Mouse (Mus musculus): ENCODE data around the gene Lrrc8b. TPM values are rescaled to one million over a fixed set of nuclear protein-coding genes. Genes with fewer than 3 reads are reported as not detected.
A peak's percentile ranks its signal among the peaks of the same experiment; 100 is the strongest.

Lrrc8b gene
- 2.2 and 2.5 TPM in 2 replicates for total RNA-seq (2017)

DNA sequence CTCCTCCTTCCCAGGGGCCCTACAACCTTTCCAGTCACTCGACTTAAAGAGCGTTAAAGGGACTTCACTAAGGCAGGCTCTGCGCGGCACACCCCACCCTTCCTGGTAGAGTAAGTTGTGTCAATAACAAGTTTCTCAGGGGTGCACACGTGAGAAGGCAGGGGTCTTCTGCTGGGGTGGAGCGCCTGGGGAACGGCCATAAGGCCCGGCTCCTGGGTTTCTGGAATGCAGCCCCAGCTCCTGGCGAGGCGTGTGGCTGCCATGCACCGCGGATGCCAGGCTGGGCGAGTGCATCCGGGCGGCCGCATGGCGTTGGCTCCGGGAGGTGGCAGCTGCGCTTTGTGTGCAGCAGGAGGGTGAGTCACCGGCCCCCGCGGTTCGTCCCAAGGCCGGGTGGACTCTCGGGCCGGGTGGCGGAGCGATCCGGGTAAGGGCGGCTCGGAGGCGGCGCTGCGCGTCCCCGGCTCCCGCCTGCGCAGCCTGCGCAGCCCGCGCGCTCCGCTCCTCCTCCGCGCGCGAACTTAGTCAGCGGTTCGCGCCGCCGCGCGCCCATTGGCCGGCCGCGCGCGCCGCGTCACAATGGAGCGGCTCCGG lies at the start of gene Lrrc8b:
Gene Lrrc8b, plus strand, starts transcription at position 578 of the 594 bp plus-strand sequence.
- peak; percentile 68 for ATAC-seq (ENCODE audit: extremely low read depth, insufficient number of reproducible peaks, low FRiP score, poor library complexity, severe bottlenecking)

DNA sequence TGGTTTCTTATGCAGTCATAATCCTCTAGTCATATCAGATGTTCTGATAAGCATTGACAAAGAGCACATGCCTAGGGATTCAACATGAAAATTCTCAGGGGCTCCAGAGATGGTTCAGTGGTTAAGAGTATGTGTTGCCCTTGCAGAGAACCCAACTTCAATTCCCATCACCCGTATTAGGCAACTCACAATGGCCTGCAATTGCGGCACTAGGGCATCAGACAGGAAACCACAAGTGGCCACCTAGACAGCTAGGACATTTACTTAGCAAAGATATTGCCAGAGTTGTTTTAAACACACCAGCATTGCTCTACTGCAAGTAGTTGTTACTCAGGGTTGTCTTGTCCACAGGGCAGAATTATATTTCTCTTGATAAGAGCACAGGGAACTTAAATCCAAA lies 34.1 kb upstream of the Lrrc8b start:
- no peak for ATAC-seq (ENCODE audit: extremely low read depth, insufficient number of reproducible peaks, low FRiP score, poor library complexity, severe bottlenecking)

DNA sequence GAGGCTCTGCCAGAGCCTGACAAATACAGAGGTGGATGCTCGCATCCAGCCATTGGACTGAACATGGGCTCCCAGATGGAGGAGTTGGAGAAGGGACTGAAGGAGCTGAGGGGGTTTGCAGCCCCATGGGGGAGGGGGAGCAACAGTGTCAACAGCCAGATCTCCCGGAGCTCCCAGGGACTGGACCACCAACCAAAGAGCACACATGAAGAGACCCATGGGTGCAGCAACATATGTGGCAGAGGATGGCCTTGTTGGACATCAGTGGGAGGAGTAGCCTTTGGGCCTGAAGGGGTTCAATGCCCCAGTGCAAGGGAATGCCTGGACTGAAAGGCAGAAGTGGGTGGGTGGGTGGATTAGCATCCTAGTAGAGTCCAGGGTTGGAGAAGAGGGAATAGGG lies 25.2 kb upstream of the Lrrc8b start:
- no peak for ATAC-seq (ENCODE audit: extremely low read depth, insufficient number of reproducible peaks, low FRiP score, poor library complexity, severe bottlenecking)

- ATAC-seq (ENCODE audit: extremely low read depth, insufficient number of reproducible peaks, low FRiP score, poor library complexity, severe bottlenecking): no peak
These were observed 21.8 kb upstream of the Lrrc8b start for GRCm38 (mm10) chr5:105393731-105394130.

DNA sequence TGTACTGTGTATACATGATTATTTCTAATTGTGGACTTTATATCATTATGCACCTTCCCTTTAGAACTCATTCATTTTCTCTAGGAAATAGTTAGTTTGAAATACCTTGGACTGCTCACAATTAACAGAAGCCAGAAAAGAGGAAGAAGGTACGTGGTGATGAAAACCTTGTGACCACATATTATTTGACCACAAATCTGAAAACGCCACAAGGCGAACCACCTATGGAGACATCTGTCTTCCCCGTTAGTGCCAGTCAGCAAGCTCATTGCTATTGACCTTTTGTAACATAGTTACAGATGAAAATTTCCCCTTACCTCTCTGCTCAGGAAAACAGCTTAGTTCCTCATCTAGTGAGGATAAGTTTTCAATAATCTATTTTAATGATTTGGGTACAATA lies 20.4 kb upstream of the Lrrc8b start:
- ATAC-seq (ENCODE audit: extremely low read depth, insufficient number of reproducible peaks, low FRiP score, poor library complexity, severe bottlenecking): no peak

GRCm38 (mm10) chr5:105398966-105399365 lies 16.6 kb upstream of the Lrrc8b start:
- no peak for ATAC-seq (ENCODE audit: extremely low read depth, insufficient number of reproducible peaks, low FRiP score, poor library complexity, severe bottlenecking)

- peak; percentile 34 for ATAC-seq (ENCODE audit: extremely low read depth, insufficient number of reproducible peaks, low FRiP score, poor library complexity, severe bottlenecking)
These were observed 15.7 kb upstream of the Lrrc8b start for GRCm38 (mm10) chr5:105399631-105400423.

DNA sequence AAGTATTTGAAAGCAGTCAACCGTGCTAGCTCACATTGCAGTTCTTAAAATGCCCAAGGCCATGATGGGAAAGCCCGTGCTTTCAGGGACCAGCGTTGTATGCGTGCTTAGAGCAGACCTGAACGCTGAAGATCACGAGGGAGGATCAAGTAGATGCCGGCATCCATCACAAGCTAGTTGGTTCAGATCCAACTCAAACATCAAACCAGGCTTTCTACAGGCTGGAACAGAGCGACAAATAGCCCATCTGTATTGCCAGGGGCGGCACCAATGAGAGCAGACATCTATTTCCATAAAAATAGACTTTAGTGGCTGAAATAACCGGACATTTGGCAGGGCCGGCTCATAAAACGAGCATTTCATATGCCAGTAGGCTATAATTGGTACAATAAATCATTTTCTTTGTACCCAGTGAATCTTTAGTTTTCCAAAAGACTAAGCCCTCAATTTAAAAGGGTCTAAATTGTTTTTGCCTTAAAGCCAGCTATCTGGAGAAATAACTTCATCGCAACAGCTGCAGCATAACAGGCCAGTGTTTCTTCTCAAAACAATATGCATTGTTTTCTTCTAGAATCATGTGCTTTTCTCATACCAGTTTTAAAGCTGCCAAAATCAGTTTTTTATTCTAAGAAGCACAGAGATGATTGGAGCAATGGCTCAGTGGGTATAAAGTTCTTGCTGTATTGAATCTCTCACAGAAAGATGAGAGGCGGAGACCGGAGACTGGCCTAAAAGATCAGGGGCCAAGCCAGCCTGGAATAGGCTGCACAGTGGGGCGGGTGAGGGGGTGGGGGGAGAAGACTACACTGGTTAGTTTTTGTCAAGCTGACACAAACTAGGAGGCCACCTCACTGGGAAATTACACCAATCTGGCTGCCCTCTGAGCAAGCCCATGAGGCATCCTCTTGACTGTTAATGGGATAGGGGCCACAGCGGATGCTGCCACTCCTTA lies 14.9 kb upstream of the Lrrc8b start:
- ATAC-seq (ENCODE audit: extremely low read depth, insufficient number of reproducible peaks, low FRiP score, poor library complexity, severe bottlenecking): no peak

- ATAC-seq (ENCODE audit: extremely low read depth, insufficient number of reproducible peaks, low FRiP score, poor library complexity, severe bottlenecking): no peak
These were observed 14.0 kb upstream of the Lrrc8b start for GRCm38 (mm10) chr5:105401536-105401935.

DNA sequence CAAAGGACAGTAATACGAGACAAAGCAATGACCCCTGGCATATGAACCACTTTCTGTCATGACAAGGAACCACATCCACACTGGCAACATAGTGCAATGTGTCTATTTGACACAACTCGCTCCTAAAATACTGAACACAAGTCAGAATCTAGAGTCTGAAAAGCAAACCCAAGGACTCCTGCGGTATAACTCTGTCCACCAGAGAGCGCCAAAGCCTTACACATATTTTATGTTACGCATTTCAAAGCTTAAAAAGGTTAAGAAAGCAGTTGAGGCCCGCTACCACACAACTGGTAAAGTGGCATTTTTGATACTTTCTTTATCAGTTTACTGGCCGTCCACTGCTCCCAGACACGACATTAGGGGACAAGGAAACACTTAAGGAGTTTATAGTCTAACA lies 10.6 kb upstream of the Lrrc8b start:
- ATAC-seq (ENCODE audit: extremely low read depth, insufficient number of reproducible peaks, low FRiP score, poor library complexity, severe bottlenecking): peak; percentile 63; the same call in 1 of the 2 replicates

DNA sequence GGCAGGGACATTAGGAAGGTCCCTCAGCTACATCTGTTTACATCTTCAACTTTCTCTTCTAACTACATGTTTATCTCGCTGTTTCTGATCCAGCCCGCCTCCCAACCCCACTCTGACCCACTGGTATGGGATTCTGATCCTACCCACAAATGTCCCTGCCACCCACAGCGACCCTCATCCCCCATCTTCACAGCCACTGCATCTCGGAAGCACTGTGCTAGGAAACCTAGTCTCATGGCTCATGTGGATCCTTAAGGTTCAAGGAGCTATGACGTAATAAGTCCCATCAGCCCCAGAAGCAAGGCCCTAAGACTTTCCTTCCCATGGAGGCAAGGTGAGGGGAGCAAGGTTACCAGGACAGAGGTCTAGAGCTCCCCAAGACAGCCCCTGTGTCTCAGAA lies 7.9 kb upstream of the Lrrc8b start:
- no peak for ATAC-seq (ENCODE audit: extremely low read depth, insufficient number of reproducible peaks, low FRiP score, poor library complexity, severe bottlenecking)

GRCm38 (mm10) chr5:105409092-105409491 lies 6.5 kb upstream of the Lrrc8b start:
- ATAC-seq (ENCODE audit: extremely low read depth, insufficient number of reproducible peaks, low FRiP score, poor library complexity, severe bottlenecking): peak; percentile 86

- ATAC-seq (ENCODE audit: extremely low read depth, insufficient number of reproducible peaks, low FRiP score, poor library complexity, severe bottlenecking): no peak
These were observed 4.9 kb upstream of the Lrrc8b start for GRCm38 (mm10) chr5:105410521-105411293.

DNA sequence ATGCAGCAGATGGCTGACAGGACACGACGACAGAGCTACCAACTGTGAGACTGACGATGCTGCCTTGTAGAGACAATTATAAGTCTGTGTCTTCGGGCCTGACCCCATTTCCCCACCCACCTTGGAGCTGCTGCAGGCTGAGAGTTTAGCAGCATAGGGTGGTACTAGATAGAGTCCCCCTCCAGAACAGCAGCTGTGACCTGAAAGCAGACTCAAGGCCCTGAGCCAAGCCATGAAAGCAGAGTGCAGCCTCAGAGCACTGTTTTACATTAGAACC lies 4.3 kb upstream of the Lrrc8b start:
- no peak for ATAC-seq (ENCODE audit: extremely low read depth, insufficient number of reproducible peaks, low FRiP score, poor library complexity, severe bottlenecking)

DNA sequence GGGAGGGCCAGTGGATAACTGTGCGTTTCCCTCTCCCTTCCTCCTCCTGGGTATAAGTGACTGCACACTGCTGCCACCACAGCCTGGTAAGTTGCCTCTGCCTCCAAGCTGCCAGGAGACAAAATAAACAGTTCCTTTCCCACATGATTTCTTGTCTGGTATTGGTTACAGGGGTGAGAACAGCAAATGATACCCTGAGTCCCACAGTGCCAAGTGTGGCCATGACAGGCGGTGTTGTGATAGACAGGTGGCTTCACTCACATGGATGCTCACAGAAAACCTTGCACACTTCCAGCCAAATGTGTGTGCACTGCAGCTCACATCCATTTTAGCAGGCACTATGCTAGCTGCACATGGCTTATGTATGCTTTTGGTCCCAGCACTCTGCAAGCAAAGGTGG lies 3.8 kb upstream of the Lrrc8b start:
- no peak for ATAC-seq (ENCODE audit: extremely low read depth, insufficient number of reproducible peaks, low FRiP score, poor library complexity, severe bottlenecking)

DNA sequence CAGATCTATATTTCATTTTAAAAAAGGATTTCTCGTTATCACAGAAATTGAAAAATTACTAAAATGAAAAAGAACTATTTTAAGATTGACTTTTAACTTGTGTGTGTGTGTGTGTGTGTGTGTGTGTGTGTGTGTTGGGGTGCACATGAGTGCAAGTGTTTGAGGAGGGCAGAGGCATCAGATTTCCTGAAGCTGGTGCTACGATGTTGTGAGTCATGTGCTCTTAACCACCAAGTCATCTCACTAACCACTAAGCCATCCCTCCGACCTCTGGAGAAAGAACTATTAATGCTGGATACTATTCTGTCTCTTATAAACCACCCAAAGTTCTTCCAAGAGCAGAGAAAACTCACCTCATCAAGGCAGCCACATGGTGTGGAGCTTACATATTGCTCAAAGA lies 2.9 kb upstream of the Lrrc8b start:
- no peak for ATAC-seq (ENCODE audit: extremely low read depth, insufficient number of reproducible peaks, low FRiP score, poor library complexity, severe bottlenecking)

GRCm38 (mm10) chr5:105414341-105415120 lies 1.0 kb upstream of the Lrrc8b start:
- ATAC-seq (ENCODE audit: extremely low read depth, insufficient number of reproducible peaks, low FRiP score, poor library complexity, severe bottlenecking): no peak

- ATAC-seq (ENCODE audit: extremely low read depth, insufficient number of reproducible peaks, low FRiP score, poor library complexity, severe bottlenecking): no peak
These were observed 538 bp downstream of the Lrrc8b start for GRCm38 (mm10) chr5:105415951-105416675.

Measured in neutrophil, adult 5-6 weeks (primary cell).